Mouse (Mus musculus) limb, embryonic 14.5 days (tissue): ENCODE measurements around the gene Rps6kc1. TPM values are rescaled to one million over a fixed set of nuclear protein-coding genes. Genes with fewer than 3 reads are reported as not detected.

Source experiments
- ATAC-seq: fragments of 200-750 bp; cut with Nextera tagmentation; 2 replicates; pipeline ENCODE4 v1.8.0; 2017; ENCODE audit warnings: low read depth, moderate number of reproducible peaks, moderate TSS enrichment; ENCODE audit not compliant: low FRiP score
- DNase-seq: peaks from one replicate; pipeline ENCODE4 v3.0.0-alpha.2; 2015; ENCODE audit warnings: low spot score
- H3K27ac ChIP-seq: fragments of 300-500 bp; sonication (generic); replicated peaks from 2 replicates; pipeline ENCODE4 v1.5.1; 2014; ENCODE audit warnings: low read depth, mild to moderate bottlenecking, low read length, moderate library complexity, mixed read lengths
- H3K27me3 ChIP-seq: fragments of 300-500 bp; sonication (generic); 2 replicates; pipeline ENCODE4 v1.6.1; 2014; ENCODE audit warnings: low read length, mixed read lengths; ENCODE audit not compliant: control insufficient read depth, insufficient read depth
- H3K36me3 ChIP-seq: fragments of 300-500 bp; sonication (generic); 2 replicates; pipeline ENCODE4 v1.6.1; 2014; ENCODE audit warnings: mild to moderate bottlenecking, low read length, moderate library complexity, mixed read lengths; ENCODE audit not compliant: control insufficient read depth, insufficient read depth
- H3K4me1 ChIP-seq: fragments of 300-500 bp; sonication (generic); 2 replicates; pipeline ENCODE4 v1.6.1; 2014; ENCODE audit warnings: antibody characterized with exemption, low read length, mixed read lengths; ENCODE audit not compliant: control insufficient read depth, insufficient read depth
- H3K4me2 ChIP-seq: fragments of 300-500 bp; sonication (generic); replicated peaks from 2 replicates; pipeline ENCODE4 v1.6.1; 2014; ENCODE audit warnings: low read depth, mild to moderate bottlenecking, low read length, moderate library complexity; ENCODE audit not compliant: severe bottlenecking
- H3K4me3 ChIP-seq: fragments of 300-500 bp; sonication (generic); replicated peaks from 2 replicates; pipeline ENCODE4 v1.5.1; 2014; ENCODE audit warnings: low read length
- H3K9ac ChIP-seq: fragments of 300-500 bp; sonication (generic); 2 replicates; pipeline ENCODE4 v1.6.1; 2014; ENCODE audit warnings: mild to moderate bottlenecking, low read depth, low read length, moderate library complexity; ENCODE audit not compliant: severe bottlenecking
- H3K9me3 ChIP-seq: fragments of 300-500 bp; sonication (generic); 2 replicates; pipeline ENCODE4 v1.6.1; 2016; ENCODE audit warnings: low read length; ENCODE audit not compliant: control insufficient read depth
- POLR2A ChIP-seq: fragments of 200-500 bp; IDR thresholded peaks from 2 replicates; pipeline ENCODE4 v1.8.0; 2012; ENCODE audit warnings: inconsistent platforms, mild to moderate bottlenecking, moderate library complexity, borderline replicate concordance; ENCODE audit not compliant: insufficient read depth, insufficient read length; ENCODE audit errors: extremely low read depth
- WGBS: fragments of 180-500 bp; shearing (Covaris S2); extraction: QIAGEN DNeasy Blood & Tissue Kit; methylation state at CpG from one replicate; pipeline ENCODE4 v1.1.7; 2014; 5-methylcytosine and 5-hydroxymethylcytosine counted together
- polyA plus RNA-seq, 2 experiments: library from polyadenylated mRNA; depleted of rRNA in 1 of 2; stranded (reverse) in 1 of 2; unstranded in 1 of 2; fragments of >200 nt; fragmentation: Nextera tagmentation in 1 of 2; extraction: Ambion mirVana in 1 of 2; gene quantifications; 2 replicates each; pipeline versions ENCODE4 v1.2.1 to v1.2.3; 2012 to 2014

Gene Rps6kc1
- polyA plus RNA-seq, 2 experiments: 14.7 to 17.4 TPM

GRCm38 (mm10) chr1:190844356-190844755 is 67.2 kb downstream of the Rps6kc1 start:
- ATAC-seq (no peak), DNase-seq (no peak)
- H3K4me3 ChIP-seq: no peak overlapping the region
- 84% methylated on average over 11 of the region's 11 CpGs for WGBS
- no peaks in the 10 kb centered on the region for H3K27me3 ChIP-seq
- no peak overlapping the region for H3K4me2 ChIP-seq
- H3K27ac ChIP-seq: no peak overlapping the region
- H3K9ac ChIP-seq: no peak overlapping the region
- H3K9me3 ChIP-seq: no peaks in the 10 kb centered on the region
- TF ChIP-seq POLR2A: no peak
- H3K36me3 ChIP-seq: peaks cover 22% of the 10 kb centered on the region; the same call in 1 of the 2 replicates
- no peaks in the 10 kb centered on the region for H3K4me1 ChIP-seq

- no peak overlapping the region for H3K27ac ChIP-seq
- WGBS: 82% methylated on average over 2 of the region's 2 CpGs
- H3K9me3 ChIP-seq: no peaks in the 10 kb centered on the region
- ATAC-seq (no peak), DNase-seq (no peak)
- H3K9ac ChIP-seq: no peak overlapping the region
- no peak for TF ChIP-seq POLR2A
- no peaks in the 10 kb centered on the region for H3K27me3 ChIP-seq
- no peaks in the 10 kb centered on the region for H3K4me1 ChIP-seq
- H3K4me3 ChIP-seq: no peak overlapping the region
- no peak overlapping the region for H3K4me2 ChIP-seq
- peaks cover 6% of the 10 kb centered on the region; the same call in 1 of the 2 replicates for H3K36me3 ChIP-seq
These were observed 75.5 kb downstream of the Rps6kc1 start for GRCm38 (mm10) chr1:190836046-190836445.

GRCm38 (mm10) chr1:190834201-190834907 is 77.2 kb downstream of the Rps6kc1 start:
- Histone ChIP-seq H3K4me3 (no peak overlapping the region), H3K9ac (no peak overlapping the region), H3K4me2 (no peak overlapping the region), H3K27me3 (no peaks in the 10 kb centered on the region), H3K9me3 (no peaks in the 10 kb centered on the region), H3K36me3 (peaks cover 2% of the 10 kb centered on the region; the same call in 1 of the 2 replicates), H3K4me1 (no peaks in the 10 kb centered on the region), H3K27ac (no peak overlapping the region)
- WGBS: 71% methylated on average over 7 of the region's 7 CpGs
- TF ChIP-seq POLR2A: no peak
- DNase-seq (no peak), ATAC-seq (no peak)

GRCm38 (mm10) chr1:190832965-190833630 is 78.5 kb downstream of the Rps6kc1 start:
- H3K9ac ChIP-seq: no peak overlapping the region
- no peak overlapping the region for H3K27ac ChIP-seq
- H3K36me3 ChIP-seq: peaks cover 5% of the 10 kb centered on the region
- H3K4me1 ChIP-seq: no peaks in the 10 kb centered on the region
- H3K4me2 ChIP-seq: no peak overlapping the region
- no peaks in the 10 kb centered on the region for H3K9me3 ChIP-seq
- no peak for DNase-seq
- no peak for TF ChIP-seq POLR2A
- WGBS: 84% methylated on average over 8 of the region's 8 CpGs
- no peak overlapping the region for H3K4me3 ChIP-seq
- H3K27me3 ChIP-seq: no peaks in the 10 kb centered on the region
- no peak for ATAC-seq

GRCm38 (mm10) chr1:190831839-190832497 is 79.6 kb downstream of the Rps6kc1 start:
- peak; percentile 82 for DNase-seq
- Histone ChIP-seq H3K9ac (no peak overlapping the region), H3K4me2 (no peak overlapping the region), H3K4me3 (no peak overlapping the region), H3K27ac (no peak overlapping the region), H3K27me3 (no peaks in the 10 kb centered on the region), H3K9me3 (no peaks in the 10 kb centered on the region), H3K4me1 (no peaks in the 10 kb centered on the region), H3K36me3 (peaks cover 9% of the 10 kb centered on the region)
- TF ChIP-seq POLR2A: no peak
- 36% methylated on average over 10 of the region's 10 CpGs for WGBS
- ATAC-seq: 0 out of 2 replicates have a peak, but pooled peaks have one; percentile 41
